Mouse (Mus musculus) limb, embryonic 14.5 days (tissue): ENCODE measurements around the gene Fer1l5. TPM values are rescaled to one million over a fixed set of nuclear protein-coding genes. Genes with fewer than 3 reads are reported as not detected.

Source experiments
- ATAC-seq: fragments of 200-750 bp; cut with Nextera tagmentation; 2 replicates; pipeline ENCODE4 v1.8.0; 2017; ENCODE audit warnings: low read depth, moderate number of reproducible peaks, moderate TSS enrichment; ENCODE audit not compliant: low FRiP score
- DNase-seq: peaks from one replicate; pipeline ENCODE4 v3.0.0-alpha.2; 2015; ENCODE audit warnings: low spot score
- H3K27ac ChIP-seq: fragments of 300-500 bp; sonication (generic); replicated peaks from 2 replicates; pipeline ENCODE4 v1.5.1; 2014; ENCODE audit warnings: low read depth, mild to moderate bottlenecking, low read length, moderate library complexity, mixed read lengths
- H3K27me3 ChIP-seq: fragments of 300-500 bp; sonication (generic); 2 replicates; pipeline ENCODE4 v1.6.1; 2014; ENCODE audit warnings: low read length, mixed read lengths; ENCODE audit not compliant: control insufficient read depth, insufficient read depth
- H3K36me3 ChIP-seq: fragments of 300-500 bp; sonication (generic); 2 replicates; pipeline ENCODE4 v1.6.1; 2014; ENCODE audit warnings: mild to moderate bottlenecking, low read length, moderate library complexity, mixed read lengths; ENCODE audit not compliant: control insufficient read depth, insufficient read depth
- H3K4me1 ChIP-seq: fragments of 300-500 bp; sonication (generic); 2 replicates; pipeline ENCODE4 v1.6.1; 2014; ENCODE audit warnings: antibody characterized with exemption, low read length, mixed read lengths; ENCODE audit not compliant: control insufficient read depth, insufficient read depth
- H3K4me2 ChIP-seq: fragments of 300-500 bp; sonication (generic); replicated peaks from 2 replicates; pipeline ENCODE4 v1.6.1; 2014; ENCODE audit warnings: low read depth, mild to moderate bottlenecking, low read length, moderate library complexity; ENCODE audit not compliant: severe bottlenecking
- H3K4me3 ChIP-seq: fragments of 300-500 bp; sonication (generic); replicated peaks from 2 replicates; pipeline ENCODE4 v1.5.1; 2014; ENCODE audit warnings: low read length
- H3K9ac ChIP-seq: fragments of 300-500 bp; sonication (generic); 2 replicates; pipeline ENCODE4 v1.6.1; 2014; ENCODE audit warnings: mild to moderate bottlenecking, low read depth, low read length, moderate library complexity; ENCODE audit not compliant: severe bottlenecking
- H3K9me3 ChIP-seq: fragments of 300-500 bp; sonication (generic); 2 replicates; pipeline ENCODE4 v1.6.1; 2016; ENCODE audit warnings: low read length; ENCODE audit not compliant: control insufficient read depth
- POLR2A ChIP-seq: fragments of 200-500 bp; IDR thresholded peaks from 2 replicates; pipeline ENCODE4 v1.8.0; 2012; ENCODE audit warnings: inconsistent platforms, mild to moderate bottlenecking, moderate library complexity, borderline replicate concordance; ENCODE audit not compliant: insufficient read depth, insufficient read length; ENCODE audit errors: extremely low read depth
- WGBS: fragments of 180-500 bp; shearing (Covaris S2); extraction: QIAGEN DNeasy Blood & Tissue Kit; methylation state at CpG from one replicate; pipeline ENCODE4 v1.1.7; 2014; 5-methylcytosine and 5-hydroxymethylcytosine counted together
- polyA plus RNA-seq, 2 experiments: library from polyadenylated mRNA; depleted of rRNA in 1 of 2; stranded (reverse) in 1 of 2; unstranded in 1 of 2; fragments of >200 nt; fragmentation: Nextera tagmentation in 1 of 2; extraction: Ambion mirVana in 1 of 2; gene quantifications; 2 replicates each; pipeline versions ENCODE4 v1.2.1 to v1.2.3; 2012 to 2014

Fer1l5 gene
- polyA plus RNA-seq, 2 experiments = 0.03 to 0.50 TPM

- no peaks in the 10 kb centered on the region for H3K9me3 ChIP-seq
- no peak overlapping the region for H3K4me3 ChIP-seq
- DNase-seq (no peak), ATAC-seq (no peak)
- WGBS = 89% methylated on average over 3 of the region's 3 CpGs
- no peak for TF ChIP-seq POLR2A
- H3K36me3 ChIP-seq = peaks cover 86% of the 10 kb centered on the region
- no peak overlapping the region for H3K9ac ChIP-seq
- H3K4me1 ChIP-seq = no peaks in the 10 kb centered on the region
- H3K4me2 ChIP-seq = no peak overlapping the region
- H3K27me3 ChIP-seq = no peaks in the 10 kb centered on the region
- no peak overlapping the region for H3K27ac ChIP-seq
Observed at GRCm38 (mm10) chr1:36433616-36434015, 61.5 kb downstream of the Fer1l5 start.

GRCm38 (mm10) chr1:36435071-36435470 is 63.0 kb downstream of the Fer1l5 start:
- peaks cover 89% of the 10 kb centered on the region for H3K36me3 ChIP-seq
- TF ChIP-seq POLR2A = no peak
- 83% methylated on average over 4 of the region's 4 CpGs for WGBS

GRCm38 (mm10) chr1:36436515-36436914 is 64.4 kb downstream of the Fer1l5 start:
- peaks cover 88% of the 10 kb centered on the region for H3K36me3 ChIP-seq
- WGBS = 96% methylated on average over 6 of the region's 6 CpGs
- H3K27me3 ChIP-seq = no peaks in the 10 kb centered on the region
- no peak overlapping the region for H3K4me3 ChIP-seq
- H3K4me1 ChIP-seq = no peaks in the 10 kb centered on the region
- no peak overlapping the region for H3K9ac ChIP-seq
- DNase-seq = no peak
- H3K27ac ChIP-seq = no peak overlapping the region
- H3K4me2 ChIP-seq = no peak overlapping the region
- no peaks in the 10 kb centered on the region for H3K9me3 ChIP-seq
- no peak for TF ChIP-seq POLR2A
- no peak for ATAC-seq

More at GRCm38 (mm10) chr1:36435071-36435470, 63.0 kb downstream of the Fer1l5 start:
- no peaks in the 10 kb centered on the region for H3K27me3 ChIP-seq
- no peak overlapping the region for H3K4me2 ChIP-seq
- ATAC-seq (no peak), DNase-seq (no peak)
- H3K9ac ChIP-seq = no peak overlapping the region
- H3K9me3 ChIP-seq = no peaks in the 10 kb centered on the region
- H3K27ac ChIP-seq = no peak overlapping the region
- H3K4me3 ChIP-seq = no peak overlapping the region
- H3K4me1 ChIP-seq = no peaks in the 10 kb centered on the region

- H3K27ac ChIP-seq = no peak overlapping the region
- H3K4me2 ChIP-seq = no peak overlapping the region
- H3K4me3 ChIP-seq = no peak overlapping the region
- H3K27me3 ChIP-seq = no peaks in the 10 kb centered on the region
- no peak for TF ChIP-seq POLR2A
- no peak overlapping the region for H3K9ac ChIP-seq
- DNase-seq = no peak
- H3K4me1 ChIP-seq = no peaks in the 10 kb centered on the region
- WGBS = 96% methylated on average over 3 of the region's 3 CpGs
- ATAC-seq = no peak
- peaks cover 85% of the 10 kb centered on the region for H3K36me3 ChIP-seq
- H3K9me3 ChIP-seq = no peaks in the 10 kb centered on the region
Observed at GRCm38 (mm10) chr1:36437223-36437622, 65.1 kb downstream of the Fer1l5 start.

GRCm38 (mm10) chr1:36441101-36441500 is 69.0 kb downstream of the Fer1l5 start:
- Histone ChIP-seq H3K9me3 (no peaks in the 10 kb centered on the region), H3K9ac (no peak overlapping the region), H3K27ac (no peak overlapping the region), H3K36me3 (peaks cover 58% of the 10 kb centered on the region), H3K4me1 (peaks cover 3% of the 10 kb centered on the region; the same call in 1 of the 2 replicates), H3K4me3 (no peak overlapping the region), H3K4me2 (no peak overlapping the region), H3K27me3 (no peaks in the 10 kb centered on the region)
- 91% methylated on average over 4 of the region's 4 CpGs for WGBS
- no peak for TF ChIP-seq POLR2A
- DNase-seq (no peak), ATAC-seq (no peak)
